Mouse (Mus musculus): ENCODE data around the gene Ano9.

Ano9 gene

DNA sequence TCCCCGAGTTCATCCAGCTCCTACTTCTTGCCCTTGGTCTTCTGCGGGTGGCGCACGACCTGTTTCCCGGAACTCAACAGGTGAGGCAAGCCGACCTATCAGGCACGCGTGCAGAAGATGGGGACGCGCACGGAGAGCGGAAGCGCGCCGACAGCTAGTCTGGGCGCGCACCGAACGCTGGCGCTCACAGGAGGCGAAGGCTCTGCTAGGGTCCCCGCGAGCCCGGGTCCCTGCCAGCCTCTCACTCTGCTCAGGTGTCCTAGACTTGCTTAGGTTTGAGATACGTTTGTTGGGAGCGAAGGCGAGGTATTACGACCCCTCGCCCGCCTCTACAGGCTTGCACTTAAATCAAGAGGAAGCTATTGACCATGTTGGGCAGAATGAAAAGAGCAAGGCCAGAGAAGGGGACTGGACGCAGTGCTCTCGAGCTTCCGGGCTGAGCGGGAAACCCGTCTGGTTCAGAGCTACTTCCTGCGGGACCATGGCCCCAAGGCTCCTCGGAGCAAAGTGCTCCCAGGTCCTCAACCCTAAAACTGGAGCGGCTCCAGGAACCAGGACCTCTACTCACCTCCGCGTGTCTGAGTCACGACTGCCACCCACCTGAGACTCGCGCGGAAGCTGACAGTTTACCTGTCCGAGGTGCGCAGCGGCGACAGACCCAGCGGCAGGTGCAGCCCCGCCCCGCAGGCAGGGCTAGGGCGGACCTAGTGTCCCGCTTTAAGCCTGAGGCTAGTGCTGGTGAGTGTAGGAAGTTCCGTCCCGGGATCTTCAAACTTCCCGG, 17.5 kb downstream of the Ano9 start, which contains the start of gene Sigirr:
Gene Sigirr (minus strand): TSS at position 662 of the 781 bp plus-strand sequence.
- DNase-seq (ENCODE audit: low spot score): peak; percentile 55

DNA sequence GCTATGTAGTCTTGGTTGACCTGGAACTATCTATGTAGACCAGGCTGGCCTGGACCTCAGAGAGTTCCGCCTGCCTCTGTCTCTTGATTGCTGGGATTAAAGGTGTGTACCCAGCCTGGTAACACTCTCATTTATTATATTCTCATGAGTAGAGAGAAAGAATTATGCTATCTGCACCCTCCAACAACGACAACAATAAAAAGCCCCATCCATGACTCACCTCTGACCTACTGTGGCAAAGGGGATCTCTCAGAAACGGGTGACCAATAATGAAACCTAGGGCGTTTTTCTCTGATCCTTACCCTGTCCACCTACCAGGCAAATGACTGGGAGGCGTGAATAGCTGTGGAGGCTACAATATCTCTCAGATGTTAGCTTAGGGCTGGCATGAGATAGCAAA, 20.4 kb downstream of the Ano9 start:
- no peak for DNase-seq (ENCODE audit: low spot score)

GRCm38 (mm10) chr7:141096649-141097056, 21.0 kb downstream of the Ano9 start:
- DNase-seq (ENCODE audit: low spot score): peak; percentile 91

GRCm38 (mm10) chr7:141096021-141096420, 21.6 kb downstream of the Ano9 start:
- DNase-seq (ENCODE audit: low spot score): no peak

GRCm38 (mm10) chr7:141094487-141095205, 23.0 kb downstream of the Ano9 start:
- DNase-seq (ENCODE audit: low spot score): no peak

DNA sequence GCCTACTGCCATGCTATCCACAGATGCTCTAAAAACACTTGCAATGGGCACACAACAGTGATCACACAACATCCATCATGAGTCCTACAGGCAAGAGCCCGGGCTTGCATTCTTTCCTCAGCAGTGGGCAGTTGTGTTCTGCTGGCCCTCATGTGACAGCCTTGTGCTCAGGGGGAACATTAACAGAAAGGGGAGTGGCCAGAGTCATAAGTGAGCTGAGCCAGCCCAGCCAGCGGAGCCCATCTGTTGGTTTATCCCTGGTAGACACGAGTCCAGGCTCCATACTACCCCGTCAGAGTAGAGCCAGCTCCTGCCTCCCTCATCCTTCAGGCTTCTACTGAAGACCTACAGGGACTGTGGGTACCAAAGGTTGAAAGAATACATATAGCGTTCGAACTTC, 23.7 kb downstream of the Ano9 start:
- DNase-seq (ENCODE audit: low spot score): no peak

DNA sequence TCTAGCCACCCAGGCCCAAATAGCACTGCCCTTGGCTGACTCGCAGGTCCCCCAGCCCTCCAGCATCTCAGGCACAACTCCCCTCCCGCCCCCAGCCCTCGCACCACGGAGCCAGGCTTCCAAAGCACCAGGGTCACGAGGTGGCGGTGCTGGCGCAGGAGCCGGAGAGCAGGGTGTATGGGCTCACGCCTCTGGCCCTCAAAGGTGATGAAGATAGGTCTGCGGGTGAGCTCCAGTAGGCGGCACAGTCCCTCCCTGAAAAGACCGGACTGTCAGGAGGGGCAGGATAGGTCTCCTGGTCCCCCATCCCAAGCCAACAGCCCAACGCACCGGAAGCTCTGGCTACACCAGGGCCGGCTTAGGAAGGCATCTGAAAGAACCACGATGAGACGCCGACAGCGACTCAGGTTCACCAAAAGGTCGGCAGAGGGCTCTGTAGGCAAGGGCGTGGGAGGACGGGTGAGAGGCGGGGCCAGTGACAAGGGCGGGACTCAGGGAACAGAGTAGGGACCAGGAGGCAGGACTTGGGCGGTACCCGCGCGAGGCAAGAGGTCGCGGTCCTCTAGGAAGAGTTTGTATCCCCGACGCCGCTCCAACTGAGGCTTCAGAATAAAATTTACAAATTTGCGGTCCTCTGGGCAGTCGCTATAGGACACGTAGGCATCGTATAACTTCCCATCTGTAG, 25.4 kb downstream of the Ano9 start:
- DNase-seq (ENCODE audit: low spot score): peak; percentile 93

GRCm38 (mm10) chr7:141090228-141090627, 27.4 kb downstream of the Ano9 start:
- no peak for DNase-seq (ENCODE audit: low spot score)

GRCm38 (mm10) chr7:141088473-141088872, 29.1 kb downstream of the Ano9 start:
- no peak for DNase-seq (ENCODE audit: low spot score)

- DNase-seq (ENCODE audit: low spot score): peak; percentile 29
Measured at GRCm38 (mm10) chr7:141087894-141088293, 29.7 kb downstream of the Ano9 start.

GRCm38 (mm10) chr7:141079481-141080449, 37.8 kb downstream of the Ano9 start:
- peak; percentile 65 for DNase-seq (ENCODE audit: low spot score)

- DNase-seq (ENCODE audit: low spot score): no peak
Measured at GRCm38 (mm10) chr7:141078876-141079275, 38.7 kb downstream of the Ano9 start.

DNA sequence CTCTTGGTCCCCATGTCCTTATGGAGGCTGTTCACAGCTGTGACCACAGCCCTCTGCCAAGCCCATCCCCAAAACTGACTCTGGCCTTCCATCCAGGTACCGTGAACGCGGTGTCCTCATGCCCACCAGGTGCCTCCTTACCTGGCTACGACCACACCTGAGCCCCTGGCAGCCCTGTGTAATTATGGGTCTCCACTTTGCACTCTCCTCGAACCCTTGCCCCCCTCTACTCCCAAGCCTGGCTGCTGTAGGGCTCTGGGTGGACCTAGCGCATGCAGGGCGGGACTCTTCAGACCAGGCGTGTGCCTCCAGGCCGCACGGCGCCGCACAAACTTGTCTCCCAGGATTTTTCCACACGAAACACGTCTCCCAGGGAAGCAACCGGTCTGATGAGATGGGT, 39.8 kb downstream of the Ano9 start, which contains the start of gene Pkp3:
Gene Pkp3 (plus strand): TSS at position 378 of the 400 bp plus-strand sequence.
- no peak for DNase-seq (ENCODE audit: low spot score)

- no peak for DNase-seq (ENCODE audit: low spot score)
Measured at GRCm38 (mm10) chr7:141073782-141074181, 43.8 kb downstream of the Ano9 start.

GRCm38 (mm10) chr7:141072017-141072745, 45.4 kb downstream of the Ano9 start:
- DNase-seq (ENCODE audit: low spot score): peak; percentile 30

DNA sequence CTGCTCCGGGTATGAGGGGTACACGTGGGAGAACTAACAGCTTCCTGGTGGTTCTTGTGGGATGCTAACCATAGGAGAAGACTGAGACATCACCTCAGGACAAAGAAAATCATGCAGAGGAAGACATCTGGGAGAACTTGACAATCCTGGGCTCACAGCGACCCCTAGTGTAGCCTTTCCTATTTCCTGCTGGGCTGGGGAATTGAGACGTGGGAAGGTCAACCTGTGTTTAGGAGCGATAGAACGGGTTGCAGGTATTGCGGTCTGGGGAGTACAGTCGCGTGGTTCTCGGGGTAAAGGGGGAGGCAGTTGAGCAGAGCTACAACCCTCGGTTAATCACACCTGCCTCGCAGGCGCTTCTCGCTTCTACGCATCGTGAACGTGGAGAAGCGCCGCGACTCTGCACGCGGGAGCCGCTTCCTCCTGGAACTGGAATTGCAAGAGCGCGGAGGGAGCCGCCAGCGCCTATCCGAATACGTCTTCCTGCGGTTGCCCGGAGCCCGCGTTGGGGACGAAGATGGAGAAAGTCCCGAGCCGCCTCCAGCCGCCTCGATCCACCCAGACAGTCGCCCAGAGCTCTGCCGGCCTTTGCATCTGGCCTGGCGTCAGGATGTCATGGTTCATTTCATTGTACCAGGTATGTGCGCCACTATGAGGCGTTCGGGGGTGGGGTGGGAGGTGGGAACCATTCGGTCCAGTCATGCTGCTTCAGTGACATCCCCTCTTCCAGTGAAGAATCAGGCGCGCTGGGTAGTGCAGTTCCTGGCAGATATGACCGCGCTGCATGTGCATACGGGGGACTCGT, 47.3 kb downstream of the Ano9 start:
- peak; percentile 78 for DNase-seq (ENCODE audit: low spot score)

DNA sequence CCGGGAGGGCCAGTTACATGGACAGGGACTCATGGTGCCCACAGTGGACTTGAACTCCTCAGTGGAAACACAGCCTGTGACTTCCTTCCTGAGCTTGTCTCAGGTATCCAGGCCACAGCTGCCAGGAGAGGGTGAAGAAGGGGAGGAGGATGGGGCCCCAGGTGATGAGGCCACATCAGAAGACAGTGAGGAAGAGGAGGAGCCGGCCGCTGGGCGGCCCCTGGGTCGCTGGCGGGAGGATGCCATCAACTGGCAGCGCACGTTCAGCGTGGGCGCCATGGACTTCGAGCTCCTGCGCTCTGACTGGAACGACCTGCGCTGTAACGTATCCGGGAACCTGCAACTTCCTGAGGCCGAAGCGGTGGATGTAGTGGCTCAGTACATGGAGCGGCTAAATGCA, 49.3 kb downstream of the Ano9 start:
- DNase-seq (ENCODE audit: low spot score): no peak

DNA sequence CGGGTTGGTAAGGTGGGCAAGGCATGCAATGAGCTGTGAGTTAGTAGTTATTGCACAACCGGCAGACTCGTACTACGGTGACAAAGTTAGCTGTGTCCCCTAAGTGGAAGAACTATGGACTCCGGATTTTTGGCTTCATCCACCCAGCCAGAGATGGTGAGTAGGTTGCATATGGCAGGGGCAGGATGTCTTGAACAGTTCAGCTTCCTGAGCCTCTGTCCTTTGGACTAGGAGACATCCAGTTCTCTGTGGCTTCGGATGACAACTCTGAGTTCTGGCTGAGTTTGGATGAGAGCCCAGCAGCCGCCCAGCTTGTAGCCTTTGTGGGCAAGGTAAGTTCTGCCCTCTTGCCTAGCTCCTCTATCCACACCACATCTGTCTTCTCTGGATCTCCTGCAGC, 53.0 kb downstream of the Ano9 start:
- DNase-seq (ENCODE audit: low spot score): no peak

GRCm38 (mm10) chr7:141064175-141064574, 53.4 kb downstream of the Ano9 start:
- no peak for DNase-seq (ENCODE audit: low spot score)

GRCm38 (mm10) chr7:141063353-141063752, 54.3 kb downstream of the Ano9 start:
- no peak for DNase-seq (ENCODE audit: low spot score)
